Mouse (Mus musculus): ENCODE data around the gene Raet1d. TPM values are rescaled to one million over a fixed set of nuclear protein-coding genes. Genes with fewer than 3 reads are reported as not detected.
A peak's percentile ranks its signal among the peaks of the same experiment; 100 is the strongest.
"Not testable (repeated sequence)": the region's sequence is repeated elsewhere in the genome, so short reads cannot be mapped to it uniquely, and the experiment has no call there.

Raet1d gene
- total RNA-seq, 2 experiments from 2014 or later = not detected

DNA sequence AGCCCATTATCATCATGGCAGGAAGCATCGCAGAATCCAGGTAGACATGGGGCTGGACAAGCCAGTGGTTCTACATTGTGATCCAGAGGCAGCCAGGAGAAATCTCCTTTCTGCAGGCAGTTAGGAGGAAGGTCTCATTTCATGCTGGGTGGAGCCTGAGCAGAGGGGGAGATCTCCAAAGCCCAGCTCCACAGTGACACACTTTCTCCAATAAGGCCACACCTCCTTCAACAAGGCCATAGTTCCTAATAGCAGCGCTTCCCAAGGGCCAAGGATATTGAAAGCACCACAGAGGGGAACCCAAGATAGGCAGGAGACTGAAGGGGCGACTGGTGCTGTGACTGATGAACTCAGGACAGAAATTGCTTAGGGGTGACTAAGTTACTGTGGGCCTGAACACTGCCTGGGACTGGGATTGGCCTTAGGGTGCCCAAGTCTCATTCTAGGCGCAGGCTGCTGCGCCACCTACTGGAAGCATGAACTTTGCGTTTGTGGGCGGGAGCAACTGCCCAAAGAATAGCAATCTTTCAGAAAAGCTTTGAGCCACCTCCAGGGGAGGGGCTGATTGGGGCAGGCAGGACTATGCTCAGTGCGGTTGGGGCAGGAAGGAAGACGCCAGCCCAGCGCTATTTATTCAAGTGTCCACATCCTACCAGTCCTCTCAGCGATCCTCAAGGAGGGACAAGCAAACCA lies 42.0 kb downstream of the Raet1d start:
- DNase-seq (ENCODE audit: low spot score in 2 of 2) = peak; percentile 3 to 39

DNA sequence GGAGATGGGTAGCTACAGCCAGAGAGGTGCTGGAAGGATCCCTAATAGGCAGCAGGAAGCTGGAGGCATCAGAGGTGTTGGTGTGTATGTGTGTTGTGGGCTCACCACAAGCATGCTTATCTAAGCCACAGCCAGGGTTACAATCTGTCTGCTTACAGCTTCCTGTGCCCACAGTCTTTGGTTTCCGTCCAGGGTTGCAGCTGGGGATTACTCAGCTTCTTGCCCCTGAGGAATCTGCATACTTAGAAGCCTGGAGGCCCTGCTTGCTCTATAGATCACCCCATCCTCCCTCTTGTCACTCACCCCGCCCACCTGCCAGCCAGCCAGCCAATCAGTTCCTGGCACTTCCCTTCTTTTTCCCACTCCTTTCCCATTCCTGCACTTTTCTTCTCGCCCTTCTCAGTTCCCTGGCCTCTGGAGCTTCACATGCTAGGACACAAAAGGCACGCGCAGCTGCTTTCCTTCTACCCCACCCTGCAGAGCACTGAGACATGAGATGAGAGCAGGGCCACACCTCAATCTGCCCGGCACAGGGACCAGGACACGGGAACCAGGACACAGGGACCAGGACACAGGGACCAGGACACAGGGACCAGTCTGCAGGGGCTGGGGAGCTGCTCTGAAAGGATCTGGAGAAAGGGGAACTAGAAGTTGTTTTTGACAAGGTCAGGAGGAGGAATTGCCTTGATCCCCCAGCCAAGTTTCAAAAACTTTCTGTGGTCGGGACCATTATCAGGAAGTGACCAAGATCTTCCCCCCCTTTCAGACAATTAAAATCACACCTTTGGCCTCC lies 53.5 kb downstream of the Raet1d start:
- H3K27ac ChIP-seq, H3K4me3 ChIP-seq: not testable (repeated sequence)
- peak in 1 of 2 experiments; percentile 4 for DNase-seq (ENCODE audit: low spot score in 2 of 2)

More for the DNA sequence above, 42.0 kb downstream of the Raet1d start:
- H3K27ac ChIP-seq, H3K4me3 ChIP-seq: not testable (repeated sequence)
- peak; percentile 67 for TF ChIP-seq CTCF (conservative IDR thresholded peaks at IDR 0.05)

Other genes starting within 250 kb of the Raet1d start
- gene E030030I06Rik, start 211.3 kb upstream of the Raet1d start, total RNA-seq (2021) = under 1 TPM in 1 of 2 experiments, not detected in 1; 0.39 TPM
- gene Raet1e, start 202.0 kb upstream of the Raet1d start, total RNA-seq (2021) = not detected
- gene H60b, start 202.0 kb upstream of the Raet1d start, total RNA-seq (2021) = not detected

Data from layer of hippocampus, adult 2 months (tissue).